Mouse (Mus musculus) limb, embryonic 12.5 days (tissue): ENCODE results near the gene Atad3a. TPM values are rescaled to one million over a fixed set of nuclear protein-coding genes. Genes with fewer than 3 reads are reported as not detected.
A peak's percentile ranks its signal among the peaks of the same experiment; 100 is the strongest.
"Not testable (repeated sequence)": the region's sequence is repeated elsewhere in the genome, so short reads cannot be mapped to it uniquely, and the experiment has no call there.

ENCODE experiments used
- ATAC-seq: fragments of 200-750 bp; cut with Nextera tagmentation; 2 replicates; pipeline ENCODE4 v1.8.0; 2017; ENCODE audit warnings: low read depth, moderate TSS enrichment; ENCODE audit not compliant: insufficient number of reproducible peaks, insufficient read depth, low FRiP score, low TSS enrichment
- H3K27ac ChIP-seq: fragments of 300-500 bp; sonication (generic); 2 replicates; pipeline ENCODE4 v1.5.1; 2016; ENCODE audit warnings: mild to moderate bottlenecking, moderate library complexity
- H3K27me3 ChIP-seq: fragments of 300-500 bp; sonication (generic); 2 replicates; pipeline ENCODE4 v1.6.1; 2016; ENCODE audit warnings: mild to moderate bottlenecking, moderate library complexity
- H3K36me3 ChIP-seq: fragments of 300-500 bp; sonication (generic); 2 replicates; pipeline ENCODE4 v1.6.1; 2016; ENCODE audit warnings: mild to moderate bottlenecking, moderate library complexity
- H3K4me1 ChIP-seq: fragments of 300-500 bp; sonication (generic); replicated peaks from 2 replicates; pipeline ENCODE4 v1.6.1; 2016
- H3K4me2 ChIP-seq: fragments of 300-500 bp; sonication (generic); 2 replicates; pipeline ENCODE4 v1.6.1; 2016; ENCODE audit warnings: mild to moderate bottlenecking, moderate library complexity
- H3K4me3 ChIP-seq: fragments of 300-500 bp; sonication (generic); replicated peaks from 2 replicates; pipeline ENCODE4 v1.5.1; 2016; ENCODE audit warnings: mild to moderate bottlenecking
- H3K9ac ChIP-seq: fragments of 300-500 bp; sonication (generic); replicated peaks from 2 replicates; pipeline ENCODE4 v1.6.1; 2016; ENCODE audit warnings: mild to moderate bottlenecking, moderate library complexity
- H3K9me3 ChIP-seq: fragments of 300-500 bp; sonication (generic); 2 replicates; pipeline ENCODE4 v1.6.1; 2016; ENCODE audit warnings: mild to moderate bottlenecking, moderate library complexity
- WGBS: fragments of 180-500 bp; shearing (Covaris S2); methylation state at CpG from one replicate; pipeline ENCODE4 v1.1.7; 2016; 5-methylcytosine and 5-hydroxymethylcytosine counted together
- polyA plus RNA-seq: library from polyadenylated mRNA; unstranded; fragments of >200 nt; fragmentation: Nextera tagmentation; extraction: Ambion mirVana; gene quantifications from 2 replicates; pipeline ENCODE4 v1.2.1, GENCODE M21; 2016

Gene Atad3a
- polyA plus RNA-seq: 104 and 108 TPM in 2 replicates

GRCm38 (mm10) chr4:155760613-155761355 lies at the start of gene Atad3a:
Gene Atad3a (minus strand): TSS chr4:155761093.
- H3K4me3 ChIP-seq: peak within 1 kb of the TSS; percentile 89
- no peaks in the 10 kb centered on the region for H3K27me3 ChIP-seq
- peak within 1 kb of the TSS; percentile 64 for H3K27ac ChIP-seq
- peak; percentile 93 for ATAC-seq
- peaks cover 23% of the 10 kb centered on the region for H3K36me3 ChIP-seq
- WGBS: under 1% methylated on average over 68 of the region's 68 CpGs
- H3K9ac ChIP-seq: peak within 1 kb of the TSS; percentile 82
- peaks cover 27% of the 10 kb centered on the region for H3K4me1 ChIP-seq
- peak within 1 kb of the TSS; percentile 97 for H3K4me2 ChIP-seq
- H3K9me3 ChIP-seq: no peaks in the 10 kb centered on the region

DNA sequence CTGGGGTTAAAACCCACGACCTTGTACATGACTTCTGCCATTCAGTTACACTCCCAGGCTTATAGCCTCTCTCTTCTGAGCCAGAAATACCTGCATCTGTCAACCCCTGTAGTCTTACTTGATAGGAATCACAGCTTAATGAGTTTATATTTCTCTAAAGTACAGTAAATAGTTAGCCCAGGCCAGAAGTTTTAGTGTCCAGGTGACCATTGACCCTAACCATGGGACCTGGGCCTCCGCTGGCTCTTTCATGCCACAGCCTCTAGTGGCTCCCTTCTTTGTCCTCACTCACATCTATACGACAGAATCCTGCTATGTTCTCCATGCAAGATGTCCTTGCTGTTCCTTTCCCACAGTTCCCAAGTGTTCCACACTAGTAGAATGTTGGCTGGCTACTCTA lies 46.9 kb upstream of the Atad3a start:
- H3K9me3 ChIP-seq: no peaks in the 10 kb centered on the region
- H3K27ac ChIP-seq: no peak overlapping the region
- no peak for ATAC-seq
- H3K4me3 ChIP-seq: no peak overlapping the region
- peaks cover 20% of the 10 kb centered on the region for H3K4me1 ChIP-seq
- H3K27me3 ChIP-seq: no peaks in the 10 kb centered on the region
- no peak overlapping the region for H3K4me2 ChIP-seq
- H3K9ac ChIP-seq: no peak overlapping the region
- WGBS: 87% methylated on average over 3 of the region's 3 CpGs
- peaks cover 65% of the 10 kb centered on the region for H3K36me3 ChIP-seq

DNA sequence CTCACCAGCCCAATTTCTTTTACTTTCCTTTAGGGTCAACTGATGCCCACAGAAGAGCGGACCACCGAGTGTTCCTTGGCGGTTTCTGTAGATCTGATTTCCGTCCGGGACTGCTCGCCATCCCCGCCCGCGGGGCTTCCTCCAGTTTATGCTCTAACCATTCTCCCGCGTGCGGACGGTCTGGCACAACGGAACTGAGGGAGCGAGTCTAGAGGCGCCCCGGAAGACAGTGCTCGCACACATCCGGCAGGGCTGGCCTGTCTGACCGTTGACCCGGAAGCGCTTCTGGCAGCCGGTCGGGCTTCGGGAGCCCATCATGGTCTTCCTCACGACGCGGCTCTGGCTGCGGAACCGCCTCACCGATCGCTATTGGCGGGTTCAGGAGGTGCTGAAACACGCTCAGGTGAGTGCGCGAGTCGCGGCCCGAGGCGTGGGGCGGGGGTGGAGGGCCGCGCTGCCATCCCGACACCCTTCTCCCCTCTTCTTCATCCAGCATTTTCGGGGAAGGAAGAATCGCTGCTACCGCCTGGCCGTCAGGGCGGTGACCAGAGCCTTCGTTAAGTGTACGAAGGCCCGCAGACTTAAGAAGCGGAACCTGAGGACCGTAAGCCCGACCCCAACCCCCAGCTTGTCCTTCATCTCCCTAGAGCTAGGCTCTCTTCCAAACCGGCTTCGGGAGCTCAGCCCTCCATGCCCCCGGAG lies 42.6 kb upstream of the Atad3a start:
- Histone ChIP-seq H3K9ac (peak overlapping the region; percentile 84), H3K36me3 (peaks cover 37% of the 10 kb centered on the region), H3K27ac (peak overlapping the region; percentile 75; the same call in 1 of the 2 replicates), H3K27me3 (no peaks in the 10 kb centered on the region), H3K4me2 (peak overlapping the region; percentile 77), H3K4me3 (peak overlapping the region; percentile 95), H3K4me1 (peaks cover 14% of the 10 kb centered on the region), H3K9me3 (no peaks in the 10 kb centered on the region)
- under 1% methylated on average over 57 of the region's 58 CpGs for WGBS
- peak; percentile 91 for ATAC-seq

GRCm38 (mm10) chr4:155802741-155803339 lies 41.9 kb upstream of the Atad3a start, which contains the start of gene Mrpl20:
Gene Mrpl20 (plus strand): TSS chr4:155802878.
- Histone ChIP-seq H3K9ac (peak within 1 kb of the TSS; percentile 84), H3K9me3 (no peaks in the 10 kb centered on the region), H3K4me2 (peak within 1 kb of the TSS; percentile 77), H3K27me3 (no peaks in the 10 kb centered on the region), H3K4me1 (peaks cover 14% of the 10 kb centered on the region), H3K36me3 (peaks cover 31% of the 10 kb centered on the region), H3K4me3 (peak within 1 kb of the TSS; percentile 95), H3K27ac (peak within 1 kb of the TSS; percentile 75; the same call in 1 of the 2 replicates)
- WGBS: 13% methylated on average over 12 of the region's 12 CpGs
- peak; percentile 63; the same call in 1 of the 2 replicates for ATAC-seq

DNA sequence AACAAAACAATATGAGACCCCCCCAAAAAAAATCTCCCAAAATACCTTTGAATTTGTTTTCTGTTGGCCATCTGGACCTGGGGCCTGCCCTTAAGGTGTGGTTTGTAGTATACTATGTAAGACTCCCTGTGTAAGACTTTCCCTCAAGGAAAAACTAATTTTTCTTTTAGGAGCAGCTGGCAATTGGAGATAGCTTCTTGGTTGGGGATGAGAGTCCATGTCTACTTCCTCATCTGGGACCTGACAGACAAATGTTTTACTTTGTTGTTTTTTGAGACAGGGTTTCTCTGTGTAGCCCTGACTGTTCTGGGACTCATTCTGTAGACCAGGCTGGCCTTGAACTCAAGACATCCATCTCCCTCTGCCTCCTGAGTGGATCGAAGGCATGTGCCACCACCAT lies 41.2 kb upstream of the Atad3a start:
- Histone ChIP-seq H3K4me3 (no peak overlapping the region), H3K36me3 (peaks cover 23% of the 10 kb centered on the region), H3K4me2 (no peak overlapping the region), H3K4me1 (peaks cover 14% of the 10 kb centered on the region), H3K27ac (no peak overlapping the region), H3K9ac (no peak overlapping the region), H3K9me3 (no peaks in the 10 kb centered on the region), H3K27me3 (no peaks in the 10 kb centered on the region)
- ATAC-seq: no peak
- WGBS: 100% methylated on average over 1 of the region's 1 CpGs

DNA sequence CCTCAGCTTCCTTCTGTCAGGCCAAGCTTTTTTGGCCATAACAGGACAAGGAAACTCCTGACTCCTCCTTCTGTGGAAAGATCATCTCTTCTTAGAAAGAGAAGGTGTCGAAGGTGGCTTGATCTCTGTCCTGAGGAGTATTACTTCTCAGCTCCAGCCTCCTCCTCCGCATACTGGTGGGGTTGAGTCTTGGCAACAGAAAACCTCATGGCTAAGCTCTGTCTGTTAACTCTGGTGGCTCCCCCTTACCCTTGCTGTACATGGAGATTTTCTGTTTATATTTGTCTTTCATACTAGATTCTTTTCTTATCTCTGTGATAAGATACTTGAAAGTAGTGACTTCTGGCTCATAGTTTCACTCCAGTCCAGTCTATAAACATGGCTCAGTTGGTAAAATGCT lies 32.8 kb upstream of the Atad3a start:
- ATAC-seq: no peak
- no peak overlapping the region for H3K27ac ChIP-seq
- H3K27me3 ChIP-seq: peaks cover 18% of the 10 kb centered on the region
- no peak overlapping the region for H3K4me3 ChIP-seq
- H3K4me2 ChIP-seq: no peak overlapping the region
- WGBS: 80% methylated on average over 2 of the region's 2 CpGs
- no peaks in the 10 kb centered on the region for H3K4me1 ChIP-seq
- no peak overlapping the region for H3K9ac ChIP-seq
- H3K9me3 ChIP-seq: no peaks in the 10 kb centered on the region
- no peaks in the 10 kb centered on the region for H3K36me3 ChIP-seq

DNA sequence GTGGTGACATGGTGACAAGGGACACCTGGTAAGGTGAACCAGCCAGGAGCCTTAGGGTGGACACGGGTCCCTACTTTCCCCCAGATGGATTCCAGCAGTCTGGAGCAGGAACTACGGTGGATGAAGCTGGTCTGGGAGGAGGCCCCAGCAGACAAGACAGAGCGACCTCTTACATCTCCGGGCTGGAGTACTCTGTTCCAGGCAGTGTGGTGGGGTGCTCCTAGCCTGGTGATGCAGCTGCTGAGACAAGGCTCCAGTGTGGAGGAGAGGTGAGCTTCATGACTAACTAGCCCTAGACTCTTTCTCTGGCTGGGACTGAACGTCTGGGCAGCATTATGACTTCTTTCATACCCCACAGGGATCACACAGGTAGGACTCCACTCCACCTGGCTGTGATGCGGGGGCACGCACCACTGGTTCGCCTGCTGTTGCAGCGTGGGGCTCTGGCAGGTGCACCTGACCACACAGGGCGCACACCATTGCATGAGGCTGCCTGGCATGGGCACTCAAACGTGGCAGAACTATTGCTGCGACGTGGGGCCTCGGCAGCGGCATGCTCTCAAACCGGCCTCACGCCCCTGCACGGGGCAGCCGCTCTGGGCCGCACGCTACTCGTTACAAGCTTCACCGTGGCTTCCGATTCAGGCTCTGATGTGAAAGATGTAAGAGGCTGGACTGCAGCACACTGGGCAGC lies 30.5 kb upstream of the Atad3a start:
- H3K9me3 ChIP-seq: no peaks in the 10 kb centered on the region
- no peak overlapping the region; the same call in 1 of the 2 replicates for H3K9ac ChIP-seq
- ATAC-seq: no peak
- H3K27me3 ChIP-seq: peaks cover 18% of the 10 kb centered on the region
- no peak overlapping the region for H3K4me3 ChIP-seq
- no peaks in the 10 kb centered on the region for H3K36me3 ChIP-seq
- H3K27ac ChIP-seq: no peak overlapping the region
- H3K4me2 ChIP-seq: no peak overlapping the region
- H3K4me1 ChIP-seq: no peaks in the 10 kb centered on the region
- WGBS: 75% methylated on average over 24 of the region's 24 CpGs

- no peaks in the 10 kb centered on the region for H3K9me3 ChIP-seq
- H3K4me1 ChIP-seq: no peaks in the 10 kb centered on the region
- H3K36me3 ChIP-seq: no peaks in the 10 kb centered on the region
- H3K9ac ChIP-seq: no peak overlapping the region; the same call in 1 of the 2 replicates
- H3K4me2 ChIP-seq: no peak overlapping the region
- H3K27ac ChIP-seq: no peak overlapping the region
- H3K27me3 ChIP-seq: peaks cover 18% of the 10 kb centered on the region
- no peak overlapping the region for H3K4me3 ChIP-seq
- 56% methylated on average over 3 of the region's 3 CpGs for WGBS
- no peak for ATAC-seq
Measured at GRCm38 (mm10) chr4:155790650-155791161, 29.8 kb upstream of the Atad3a start.

- Histone ChIP-seq H3K9me3 (no peaks in the 10 kb centered on the region), H3K4me1 (no peaks in the 10 kb centered on the region), H3K27me3 (peaks cover 18% of the 10 kb centered on the region), H3K9ac (no peak within 1 kb of the TSS; the same call in 1 of the 2 replicates), H3K4me2 (no peak within 1 kb of the TSS), H3K27ac (no peak within 1 kb of the TSS), H3K36me3 (no peaks in the 10 kb centered on the region), H3K4me3 (no peak within 1 kb of the TSS)
- 83% methylated on average over 3 of the region's 3 CpGs for WGBS
- ATAC-seq: no peak
Measured at GRCm38 (mm10) chr4:155790021-155790489, 29.2 kb upstream of the Atad3a start, which contains the start of gene Ankrd65. Gene Ankrd65 (plus strand): TSS chr4:155790439.

DNA sequence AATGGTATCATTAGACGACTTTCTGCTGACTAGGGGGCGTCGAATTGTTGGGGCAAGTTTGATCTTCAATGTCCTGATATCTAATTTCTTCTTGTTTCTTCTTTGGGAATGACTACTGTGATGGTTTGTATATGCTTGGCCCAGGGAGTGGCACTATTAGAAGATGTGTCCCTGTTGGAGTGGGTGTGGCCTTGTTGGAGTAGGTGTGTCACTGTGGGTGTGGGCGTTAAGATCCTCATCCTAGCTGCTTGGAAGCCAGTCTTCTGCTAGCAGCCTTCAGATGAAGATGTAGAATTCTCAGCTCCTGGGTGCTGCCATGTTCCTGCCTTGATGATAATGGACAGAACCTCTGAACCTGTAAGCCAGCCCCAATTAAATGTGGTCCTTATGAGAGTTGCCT lies 27.9 kb upstream of the Atad3a start:
- WGBS: 81% methylated on average over 4 of the region's 4 CpGs
- H3K9ac ChIP-seq, H3K27ac ChIP-seq: not testable (repeated sequence)

More for the DNA sequence above, 27.9 kb upstream of the Atad3a start:
- not testable (repeated sequence) for H3K9me3 ChIP-seq, ATAC-seq, H3K4me2 ChIP-seq, H3K4me3 ChIP-seq, H3K4me1 ChIP-seq, H3K36me3 ChIP-seq
- peaks cover 18% of the 10 kb centered on the region for H3K27me3 ChIP-seq
